In the genomic region with DNA sequence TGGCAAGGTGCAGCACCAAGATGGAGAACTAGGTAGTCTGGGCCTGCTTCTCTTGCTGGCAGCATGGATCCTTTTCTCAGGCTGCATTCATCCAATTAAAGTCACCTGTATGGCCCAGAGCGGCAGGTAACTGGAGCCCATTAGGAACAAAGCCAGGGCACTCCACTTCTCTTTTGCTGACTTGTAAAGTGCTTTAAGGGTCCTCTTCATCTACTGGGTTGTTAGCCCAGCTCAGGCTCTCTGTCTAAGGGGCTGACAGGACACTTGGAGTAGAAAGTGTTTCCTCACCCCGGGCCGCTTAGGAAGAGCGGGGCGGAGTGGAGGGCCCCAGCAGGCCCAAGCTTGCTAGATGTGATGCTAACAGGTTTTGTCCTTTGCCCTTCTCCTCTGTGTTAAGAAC, we compare ENCODE assay signal across 25 mouse cellular contexts.
"Had no signal": no experiment of that assay in that cellular context is flagged by ENCODE, and none has a peak within 500 bp of the region (broad histone marks: within the 10 kb centered on the region; RNA-seq: fewer than 3 reads in every experiment).

No protein-coding gene starts in this region.

- H3K4me1 ChIP-seq: hindbrain, embryonic 10.5 days; hindbrain, embryonic 13.5 days; kidney, embryonic 15.5 days; limb, embryonic 10.5 days; limb, embryonic 12.5 days had no signal

- H3K27ac ChIP-seq: gastrocnemius, adult 2 months; heart, embryonic 10.5 days; hindbrain, embryonic 10.5 days; hindbrain, embryonic 13.5 days; hindbrain, embryonic 15.5 days; hindbrain, postnatal 0 days; kidney, embryonic 15.5 days; kidney, postnatal 0 days; limb, embryonic 10.5 days; limb, embryonic 12.5 days had no signal

- H3K36me3 ChIP-seq: heart, embryonic 10.5 days; heart, embryonic 12.5 days; hindbrain, embryonic 10.5 days; hindbrain, embryonic 13.5 days; hindbrain, embryonic 15.5 days; kidney, embryonic 15.5 days; limb, embryonic 10.5 days; limb, embryonic 12.5 days had no signal

- H3K9me3 ChIP-seq: heart, embryonic 10.5 days; heart, embryonic 12.5 days; hindbrain, embryonic 10.5 days; hindbrain, embryonic 13.5 days; hindbrain, embryonic 15.5 days; kidney, embryonic 15.5 days; limb, embryonic 10.5 days; limb, embryonic 12.5 days had no signal

- H3K27me3 ChIP-seq: hindbrain, embryonic 13.5 days; hindbrain, embryonic 15.5 days; kidney, embryonic 15.5 days; limb, embryonic 12.5 days had no signal

- ATAC-seq: forebrain, postnatal 0 days; hindbrain, postnatal 0 days; intestine, embryonic 16.5 days had no signal

- H3K9ac ChIP-seq: forebrain, postnatal 0 days; heart, embryonic 12.5 days; hindbrain, embryonic 13.5 days; hindbrain, embryonic 15.5 days; kidney, embryonic 15.5 days; limb, embryonic 12.5 days had no signal

- H3K4me3 ChIP-seq: gastrocnemius, adult 2 months; heart, embryonic 10.5 days; heart, embryonic 12.5 days; hindbrain, embryonic 10.5 days; hindbrain, embryonic 13.5 days; hindbrain, embryonic 15.5 days; kidney, embryonic 15.5 days; limb, embryonic 10.5 days; limb, embryonic 12.5 days had no signal

- DNase-seq: forebrain, postnatal 0 days; gastrocnemius, adult 2 months; gastrocnemius, postnatal 10 days; gastrocnemius, postnatal 25 days; heart, adult 18-20 months; heart, postnatal 10 days; heart, postnatal 4 days; kidney, adult 11 months; kidney, adult 2 months; kidney, adult 9 months; kidney, postnatal 14 days; kidney, postnatal 36 days; layer of hippocampus, adult 9-11 months; layer of hippocampus, postnatal 36 days had no signal

- H3K4me2 ChIP-seq: heart, embryonic 12.5 days; hindbrain, embryonic 13.5 days; hindbrain, embryonic 15.5 days; kidney, embryonic 15.5 days; limb, embryonic 12.5 days had no signal
